Mouse (Mus musculus) cortical plate, adult 2 months (tissue): ENCODE measurements around the gene Bcat2.

Experiments used
- CTCF ChIP-seq: fragments of 200-500 bp; IDR thresholded peaks from 2 replicates; pipeline ENCODE4 v1.5.1; 2011; ENCODE audit warnings: mild to moderate bottlenecking, control low read depth, low read length; ENCODE audit not compliant: insufficient read depth; ENCODE audit errors: extremely low read depth
- POLR2A ChIP-seq: fragments of 200-500 bp; IDR thresholded peaks from 2 replicates; pipeline ENCODE4 v1.6.1; 2011; ENCODE audit warnings: mild to moderate bottlenecking, low read length, control low read depth; ENCODE audit not compliant: insufficient read depth; ENCODE audit errors: extremely low read depth

DNA sequence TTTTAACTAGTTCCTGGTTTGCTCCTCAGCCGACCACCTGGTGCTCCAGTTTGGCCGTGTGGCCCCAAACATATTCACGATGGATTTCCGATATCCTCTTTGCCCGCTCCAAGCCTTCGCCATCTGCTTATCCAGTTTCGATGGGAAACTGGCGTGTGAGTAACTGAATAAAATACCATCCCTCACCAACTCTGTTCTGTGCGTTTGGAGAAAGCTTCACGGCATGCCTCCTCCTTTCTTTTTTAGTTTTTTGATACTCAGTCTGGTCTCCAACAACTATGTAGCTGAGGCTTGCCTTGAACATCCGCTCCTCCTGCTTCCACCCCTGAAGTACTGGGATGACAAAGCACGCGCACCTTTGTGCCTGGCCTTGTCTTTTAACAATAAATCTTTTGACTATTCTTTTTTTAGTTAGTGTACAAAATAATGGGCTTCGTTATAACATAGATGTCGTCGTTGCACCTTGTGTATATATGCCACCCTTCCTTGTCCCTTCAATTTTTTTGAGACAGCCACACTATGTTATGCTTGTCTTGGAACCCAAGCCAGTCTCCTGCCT lies 47.7 kb upstream of the Bcat2 start:
- TF ChIP-seq CTCF (no peak), POLR2A (no peak)
